Mouse (Mus musculus): ENCODE data around the gene Msi2.

The Msi2 gene

DNA sequence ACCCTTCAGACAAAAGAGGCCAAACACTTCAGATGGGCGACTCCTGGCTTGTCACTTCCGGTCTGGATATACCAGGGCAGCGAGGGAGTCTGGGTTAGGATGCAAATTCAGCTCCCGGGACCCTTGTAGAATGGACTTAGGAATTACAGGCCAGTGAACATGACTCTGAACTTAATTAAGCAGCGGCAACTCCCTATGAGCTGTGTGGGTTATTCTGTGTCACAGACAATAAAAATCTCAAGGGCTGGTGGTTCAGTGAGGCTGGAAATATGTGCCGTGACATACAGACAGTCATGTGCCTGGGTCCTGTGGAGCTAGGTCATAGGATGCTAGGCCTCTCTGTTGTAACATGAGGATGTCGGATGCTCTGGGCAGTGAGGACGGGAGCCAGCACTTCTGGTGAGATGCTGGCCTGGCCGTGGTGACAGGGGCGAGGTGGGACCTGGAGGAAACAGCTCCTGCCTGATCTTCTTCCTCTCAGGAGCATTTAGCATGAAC lies 261.0 kb downstream of the Msi2 start:
- in situ Hi-C loops (cut with MboI, MseI): no loop called here

DNA sequence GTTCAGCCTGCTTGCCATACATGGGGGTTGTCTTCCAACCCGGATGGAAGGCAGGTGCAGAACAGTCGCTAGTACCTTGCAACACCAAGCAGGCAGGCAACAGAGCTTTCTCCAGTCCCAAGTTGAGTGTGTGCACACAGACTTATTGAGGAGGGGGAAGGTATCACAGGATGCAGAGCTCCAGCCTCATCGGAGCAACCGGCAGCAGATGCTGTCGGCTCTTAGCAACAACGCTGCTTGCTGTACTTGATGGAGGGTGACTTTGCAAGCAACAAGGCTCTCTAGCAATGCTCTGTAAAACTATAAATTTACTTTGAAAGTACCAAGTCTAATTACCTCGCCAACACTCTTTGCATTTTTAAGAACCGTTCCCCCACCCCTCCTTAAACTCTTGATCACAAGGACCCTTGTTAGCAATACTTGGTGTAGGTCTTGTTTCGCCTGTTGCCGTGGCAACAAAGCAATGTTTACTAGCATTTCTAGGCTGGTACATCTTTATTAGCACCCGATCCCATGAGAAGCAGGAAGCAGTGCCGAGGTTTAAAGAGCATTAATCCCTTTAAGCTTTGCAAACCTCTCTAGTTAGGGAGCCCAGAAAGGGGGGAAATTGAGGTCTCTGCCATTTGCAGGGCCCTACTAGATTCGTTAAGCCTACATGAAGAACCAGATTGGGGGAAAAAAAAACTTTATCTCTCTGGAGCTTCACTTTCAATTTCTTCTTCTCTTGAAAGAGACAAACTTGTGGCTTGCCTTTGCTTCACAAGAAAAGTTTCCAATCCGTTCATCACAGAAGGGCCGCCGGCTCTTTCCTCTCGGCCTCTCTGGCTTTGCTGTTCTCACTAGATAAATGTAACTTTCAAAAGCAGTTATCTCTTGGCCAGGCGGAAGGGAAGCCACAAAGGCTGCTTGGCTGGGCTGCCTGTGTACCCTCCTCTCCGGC lies 263.2 kb downstream of the Msi2 start:
- in situ Hi-C loops (cut with MboI, MseI): no loop called here

DNA sequence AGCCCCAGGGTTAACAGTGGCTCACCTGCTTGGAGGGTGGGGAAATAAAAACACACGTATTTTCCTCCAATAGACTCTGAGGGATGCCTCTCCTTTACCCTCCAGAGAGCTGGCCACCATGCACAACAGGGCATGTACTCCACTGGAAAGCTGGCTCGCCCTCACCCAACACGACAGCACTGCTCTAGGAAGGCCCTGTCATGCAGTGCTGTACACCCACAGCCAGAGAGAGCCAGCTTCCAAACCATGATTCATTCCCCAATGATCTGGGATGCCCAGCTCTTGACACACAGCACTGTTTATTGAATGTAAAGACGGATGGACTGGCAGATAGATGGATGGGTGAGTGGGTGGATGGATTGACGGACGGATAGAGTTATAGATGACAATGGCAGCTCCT lies 269.1 kb downstream of the Msi2 start:
- in situ Hi-C loops (cut with MboI, MseI): no loop called here

DNA sequence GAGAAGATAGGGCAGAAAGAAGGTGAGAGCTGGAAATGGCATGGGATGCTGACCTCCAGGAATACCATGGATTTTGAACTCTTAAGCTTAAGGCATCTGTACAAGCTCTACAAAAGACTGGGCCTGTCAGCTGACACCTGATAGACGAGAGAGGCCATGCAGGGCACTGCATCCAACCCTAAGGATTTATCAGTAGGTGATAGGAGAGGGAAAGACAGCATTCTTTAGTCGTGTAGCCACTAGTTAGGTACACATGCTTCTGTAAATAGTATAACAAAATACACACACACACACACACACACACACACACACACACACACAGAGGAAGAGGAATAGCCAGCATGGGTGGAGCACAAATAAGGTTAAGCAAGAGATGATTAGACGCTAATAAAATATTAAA lies 269.7 kb downstream of the Msi2 start:
- in situ Hi-C loops (cut with MboI, MseI): no loop called here

DNA sequence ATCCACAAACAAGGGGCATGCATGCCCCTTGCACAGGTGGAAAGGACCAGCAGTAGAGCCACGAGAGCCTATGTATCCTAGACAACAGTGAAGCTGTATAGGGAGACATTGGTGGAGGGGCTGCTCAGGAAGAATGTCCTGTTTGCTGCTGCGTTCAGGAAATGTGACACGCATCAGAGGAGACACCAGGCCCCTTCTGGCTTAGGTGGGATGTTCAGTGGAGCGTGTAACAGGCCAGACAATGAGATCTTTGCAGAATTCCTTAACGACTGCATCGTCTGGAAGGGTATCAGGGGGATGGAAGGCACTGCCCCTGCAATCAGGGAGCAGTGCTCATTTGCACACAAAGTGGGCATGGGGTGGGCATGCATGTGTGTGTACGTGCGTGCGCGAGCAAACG lies 271.0 kb downstream of the Msi2 start:
- in situ Hi-C loops (cut with MboI, MseI): no loop called here

DNA sequence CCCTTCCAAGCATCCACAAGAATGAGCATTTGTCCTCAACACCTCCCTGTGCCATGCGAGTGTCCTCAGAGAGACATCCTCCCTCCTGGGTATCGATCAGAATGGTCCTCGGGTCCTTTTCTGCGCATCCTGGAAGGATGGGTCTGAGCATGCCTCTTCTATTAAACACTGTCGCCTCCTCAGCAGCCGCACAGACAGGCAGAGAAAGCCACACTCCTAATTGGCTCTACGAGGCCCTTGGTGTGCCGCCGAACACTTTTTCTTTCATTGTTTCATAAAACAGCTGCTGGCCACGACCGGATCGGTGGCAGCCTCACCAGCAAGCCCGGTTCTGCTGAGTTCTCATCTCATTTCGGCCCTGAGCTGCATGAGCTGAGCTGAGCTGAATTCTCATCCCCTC lies 274.4 kb downstream of the Msi2 start:
- in situ Hi-C loops (cut with MboI, MseI): no loop called here

DNA sequence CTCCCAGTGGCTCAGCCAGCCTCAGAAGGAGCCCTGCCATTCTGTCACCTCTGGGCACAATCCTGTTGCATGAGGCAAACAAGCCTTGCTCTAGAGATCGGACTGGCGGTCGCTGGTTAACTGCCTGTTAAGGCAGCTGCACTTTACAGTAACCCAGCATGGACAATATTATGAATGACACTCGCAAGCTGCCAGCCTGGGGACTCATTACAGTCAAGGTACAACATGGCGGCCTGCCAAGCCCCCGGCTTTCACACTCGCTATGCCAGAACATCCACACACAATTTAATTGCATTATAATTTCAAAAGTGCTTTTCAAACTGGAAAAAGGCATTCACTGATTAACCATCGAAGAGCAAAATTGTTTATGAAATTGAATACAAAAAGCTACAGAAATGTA lies 275.0 kb downstream of the Msi2 start:
- in situ Hi-C loops (cut with MboI, MseI): no loop called here

DNA sequence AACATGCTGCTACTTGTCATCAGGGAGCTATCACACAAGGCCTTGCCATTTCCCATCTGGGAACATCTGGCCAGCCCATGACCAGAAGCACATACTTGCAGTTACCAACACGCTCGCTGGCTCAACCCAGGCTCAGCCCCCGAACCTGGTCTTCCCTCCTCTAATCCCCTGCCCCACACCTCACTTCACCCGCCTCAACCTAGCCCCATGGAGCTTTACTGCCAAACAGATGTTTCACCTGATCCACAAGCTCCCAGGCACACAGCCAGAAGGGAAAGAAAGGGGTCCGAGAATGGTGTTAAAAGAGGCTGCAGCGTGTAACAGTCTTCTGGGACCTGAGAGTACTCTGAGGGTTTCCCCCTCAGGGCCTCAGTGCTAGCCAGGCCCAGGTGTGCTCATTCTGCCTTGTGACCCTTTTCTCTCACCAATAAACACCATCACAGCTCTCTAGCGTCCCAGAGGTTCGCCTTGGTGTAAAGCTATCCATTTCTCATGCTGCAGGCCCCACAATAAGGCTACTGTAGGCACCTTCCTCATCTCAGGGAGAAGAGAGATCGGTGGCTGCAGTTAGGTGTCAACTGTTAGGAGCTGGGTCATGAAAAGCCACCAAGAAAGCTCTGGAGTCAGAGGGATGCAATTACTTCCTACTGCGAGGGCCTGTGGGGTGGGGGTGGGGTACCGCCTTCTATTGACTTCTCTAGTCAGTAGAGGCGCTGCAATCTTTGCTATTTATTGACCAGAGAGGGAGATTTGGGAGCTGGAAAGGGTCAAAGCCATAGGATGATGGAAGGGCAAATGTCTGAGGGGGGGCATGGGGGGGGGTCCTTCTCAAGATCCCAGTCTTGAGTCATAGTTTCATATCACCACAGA lies 276.2 kb downstream of the Msi2 start:
- in situ Hi-C loops (cut with MboI, MseI): no loop called here

DNA sequence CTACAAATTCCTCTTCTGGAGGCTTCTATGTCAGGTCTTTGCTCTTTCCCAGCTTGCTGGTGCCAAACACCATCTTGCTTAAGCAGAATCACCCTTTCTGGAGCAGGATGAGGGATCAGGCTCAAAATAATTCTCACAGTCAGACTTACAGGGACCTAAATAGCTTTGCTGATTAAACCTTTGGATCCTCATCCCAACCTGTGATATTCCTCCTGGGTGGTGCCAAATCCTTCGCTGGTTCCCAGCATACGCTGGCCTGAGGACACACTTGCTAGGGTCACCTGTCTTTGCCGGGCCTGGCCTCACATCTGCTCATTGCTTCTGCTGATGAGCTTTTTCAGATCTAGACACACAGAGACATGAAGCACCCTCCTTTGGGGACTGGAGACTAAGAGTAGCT lies 279.7 kb downstream of the Msi2 start:
- in situ Hi-C loops (cut with MboI, MseI): no loop called here

DNA sequence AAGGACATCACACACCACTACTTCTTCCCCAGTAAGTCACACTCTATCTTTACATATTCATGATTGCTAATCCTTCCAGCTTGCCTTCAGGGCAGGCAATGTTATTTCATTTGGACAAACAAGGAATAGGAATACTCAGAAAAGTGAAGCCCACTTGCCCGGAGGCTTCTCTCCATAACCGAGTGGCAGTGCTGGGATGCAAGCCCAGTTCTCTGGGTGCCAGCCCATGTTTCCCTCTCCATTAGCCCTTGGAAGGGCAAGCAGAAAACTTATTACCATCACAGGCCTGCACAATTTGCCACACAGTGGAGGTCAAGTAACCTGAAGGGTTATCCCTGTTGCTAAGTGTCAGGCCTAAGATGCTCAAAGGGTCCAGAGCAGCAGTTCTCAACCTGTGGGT lies 281.7 kb downstream of the Msi2 start:
- in situ Hi-C loops (cut with MboI, MseI): no loop called here

DNA sequence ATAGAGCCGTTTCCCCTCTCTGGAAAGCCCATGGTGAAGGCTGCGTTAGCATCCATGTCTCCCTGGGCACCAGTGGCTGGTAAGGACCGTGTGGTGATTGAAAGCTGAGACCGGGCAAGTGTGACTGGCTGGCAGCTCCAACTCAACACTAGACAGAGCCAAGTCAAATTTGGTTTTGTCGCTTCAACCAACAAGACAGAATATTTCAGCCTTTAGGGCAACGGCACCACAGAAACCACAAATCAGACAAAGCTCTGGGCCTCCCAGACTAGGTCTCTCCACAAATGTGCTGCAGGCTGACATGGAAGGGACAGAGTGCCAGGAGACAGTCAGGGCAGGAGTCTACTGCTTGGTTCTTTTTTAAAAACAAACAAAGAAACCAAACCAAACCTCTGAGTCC lies 282.8 kb downstream of the Msi2 start:
- in situ Hi-C loops (cut with MboI, MseI): no loop called here

DNA sequence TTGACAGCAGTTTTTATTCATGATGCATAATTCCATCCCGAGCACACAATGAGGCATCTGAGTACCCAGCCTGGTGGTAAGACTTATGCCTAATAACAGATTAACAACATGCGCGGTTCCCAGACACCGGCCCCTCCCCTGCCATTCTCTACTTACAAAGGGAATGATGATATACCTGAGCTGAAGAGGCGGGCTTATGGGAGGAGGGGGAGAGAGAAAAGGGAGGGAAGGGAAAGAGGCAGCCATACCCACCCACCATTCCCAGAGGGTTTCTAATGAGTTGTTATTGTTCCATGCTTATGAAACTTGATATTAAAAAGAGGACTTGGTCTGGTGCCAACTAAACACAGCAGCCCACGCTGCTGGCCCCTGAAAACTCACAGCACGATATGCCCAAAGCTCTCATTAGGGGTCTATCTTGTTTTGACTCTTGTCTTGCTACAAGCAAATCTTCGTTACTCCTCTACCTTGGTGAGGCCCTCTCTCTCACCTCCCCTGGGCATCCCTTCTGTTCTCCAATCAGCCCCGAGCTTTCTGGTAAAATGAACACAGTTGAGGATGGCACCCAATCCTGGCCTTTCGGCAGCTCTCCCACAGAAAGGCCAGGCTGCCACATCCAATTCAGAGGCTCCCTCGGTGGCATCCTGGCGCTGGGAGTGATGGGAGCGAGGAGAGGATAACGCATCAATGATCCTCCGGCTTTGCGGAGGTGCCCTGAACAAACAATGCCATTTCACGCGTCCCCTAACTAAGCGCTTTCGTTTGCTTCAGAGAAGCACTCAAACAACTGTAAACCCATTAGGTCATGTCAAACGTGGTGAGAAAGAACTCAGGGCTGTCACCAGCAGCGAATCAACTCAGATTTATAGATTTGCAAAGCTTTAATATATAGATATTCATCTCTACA lies 286.7 kb downstream of the Msi2 start:
- in situ Hi-C loops (cut with MboI, MseI): no loop called here

DNA sequence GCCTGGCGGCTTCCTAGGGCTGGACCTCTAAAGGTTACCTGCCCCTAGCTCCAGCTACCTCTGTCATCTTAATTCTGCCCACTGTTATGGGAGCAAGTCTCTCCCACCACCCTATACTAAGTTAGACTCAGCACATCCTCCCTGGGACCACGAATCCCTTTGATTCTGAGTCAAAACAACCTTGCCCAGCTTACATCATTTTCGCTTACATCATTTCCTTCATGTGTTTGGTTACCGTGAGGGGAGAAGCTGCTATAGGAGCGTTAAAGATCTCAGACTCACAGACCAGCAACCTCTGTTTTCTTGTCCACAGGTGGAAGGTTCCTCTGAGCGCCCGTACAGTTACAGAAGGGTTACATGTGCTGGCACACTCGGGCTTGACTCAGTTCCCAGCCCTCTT lies 288.0 kb downstream of the Msi2 start:
- in situ Hi-C loops (cut with MboI, MseI): no loop called here

DNA sequence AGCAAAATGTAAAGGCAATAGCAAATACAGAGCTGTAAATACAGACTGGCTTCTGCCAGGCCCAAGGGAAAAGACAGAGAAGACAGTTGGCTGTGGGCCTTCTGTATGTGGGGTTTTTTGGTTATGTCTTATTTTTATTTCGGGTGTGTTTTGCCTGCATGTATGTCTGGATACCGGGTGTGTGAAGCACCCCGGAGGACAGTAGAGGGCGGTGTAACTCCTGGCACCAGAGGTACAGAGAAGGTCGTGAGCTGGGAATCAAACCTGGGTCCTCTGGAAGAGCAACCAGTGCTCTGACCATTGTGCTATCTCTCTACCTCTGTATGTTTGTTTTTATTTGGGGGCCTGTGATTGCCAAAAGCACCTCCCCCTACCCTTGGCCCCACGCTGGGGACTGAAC lies 288.6 kb downstream of the Msi2 start:
- in situ Hi-C loops (cut with MboI, MseI): no loop called here

DNA sequence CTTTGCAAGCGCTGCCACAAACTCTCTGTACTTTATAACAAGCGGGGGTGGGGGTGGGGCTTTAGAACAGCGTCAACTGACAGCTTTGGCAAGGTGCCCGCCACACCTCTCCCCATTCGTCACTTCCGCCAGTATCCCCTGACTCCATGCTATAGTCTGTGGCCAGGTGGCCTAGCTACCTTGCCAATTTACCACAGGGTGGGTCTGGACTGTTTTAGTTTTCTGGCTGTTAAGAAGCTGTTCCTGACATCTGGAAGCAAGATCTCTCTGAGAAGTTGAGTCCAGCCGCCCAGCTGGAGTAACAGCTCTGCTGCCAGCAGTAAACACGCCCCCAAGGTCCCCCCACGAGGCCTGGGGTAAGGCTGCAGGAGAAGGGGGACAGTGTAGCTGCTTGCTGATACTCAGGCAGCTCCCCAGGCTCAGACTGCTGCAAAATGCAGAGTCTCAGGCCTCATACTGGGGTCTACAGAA lies 292.6 kb downstream of the Msi2 start:
- in situ Hi-C loops (cut with MboI, MseI): no loop called here

DNA sequence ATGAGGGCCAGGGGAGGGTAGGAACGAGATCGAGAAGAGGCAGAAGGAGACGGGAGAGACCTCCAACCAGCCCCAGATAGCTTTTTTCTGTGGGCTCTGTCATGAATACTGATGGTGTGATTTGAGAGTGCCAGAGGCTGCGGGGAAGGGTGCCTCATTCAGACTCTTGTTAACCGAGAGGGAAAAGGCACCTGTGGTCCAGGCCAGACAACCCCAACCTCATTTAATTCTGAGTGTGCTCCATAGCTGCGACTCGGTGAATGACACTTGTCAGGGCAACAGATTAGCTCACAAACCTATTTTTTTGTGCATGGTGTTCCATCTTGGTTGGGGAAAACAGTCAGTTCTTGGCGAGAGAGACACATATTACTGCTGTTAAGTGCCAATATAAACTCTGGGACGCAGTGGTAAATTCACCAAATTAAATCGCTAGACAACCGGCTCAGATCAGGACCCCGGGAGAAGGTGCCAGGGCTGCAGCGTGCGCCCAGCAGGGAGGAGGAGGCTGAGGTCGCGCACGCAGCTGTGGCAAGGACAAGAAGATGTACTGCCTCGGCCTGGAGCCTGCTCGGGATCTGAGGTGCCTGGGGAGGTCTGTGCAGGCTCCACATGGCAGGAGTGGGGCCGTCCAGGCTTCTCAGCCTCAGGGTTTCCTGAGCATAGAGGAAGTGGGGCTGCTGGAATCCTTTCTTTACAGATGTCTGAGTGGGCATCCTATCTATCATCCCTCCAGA lies 294.1 kb downstream of the Msi2 start:
- in situ Hi-C loops (cut with MboI, MseI): no loop called here

DNA sequence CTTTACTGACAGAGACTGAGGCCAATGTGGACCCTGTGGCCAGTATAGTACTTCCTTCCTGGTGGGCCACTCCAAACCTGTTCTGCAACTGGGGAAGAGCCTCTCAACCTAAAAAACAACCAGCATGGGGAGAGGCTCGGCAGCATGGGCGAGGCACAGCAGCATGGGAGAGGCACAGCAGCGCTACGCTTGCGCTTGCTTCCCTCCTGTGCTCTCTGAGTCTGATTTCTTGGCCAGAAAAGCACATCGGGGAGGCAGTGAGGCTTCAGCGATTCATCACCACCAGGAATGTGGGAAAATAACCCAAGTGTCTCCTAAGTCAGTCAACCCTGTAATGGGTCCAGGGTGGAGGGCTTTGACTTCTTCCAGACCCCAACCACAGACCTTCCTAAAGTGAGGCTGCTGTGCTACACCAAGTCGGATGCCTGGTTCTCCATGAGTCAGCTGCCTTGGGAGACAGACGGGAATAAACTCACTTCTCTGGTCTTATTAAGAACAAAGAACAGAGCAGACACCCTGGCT lies 297.2 kb downstream of the Msi2 start:
- in situ Hi-C loops (cut with MboI, MseI): no loop called here

DNA sequence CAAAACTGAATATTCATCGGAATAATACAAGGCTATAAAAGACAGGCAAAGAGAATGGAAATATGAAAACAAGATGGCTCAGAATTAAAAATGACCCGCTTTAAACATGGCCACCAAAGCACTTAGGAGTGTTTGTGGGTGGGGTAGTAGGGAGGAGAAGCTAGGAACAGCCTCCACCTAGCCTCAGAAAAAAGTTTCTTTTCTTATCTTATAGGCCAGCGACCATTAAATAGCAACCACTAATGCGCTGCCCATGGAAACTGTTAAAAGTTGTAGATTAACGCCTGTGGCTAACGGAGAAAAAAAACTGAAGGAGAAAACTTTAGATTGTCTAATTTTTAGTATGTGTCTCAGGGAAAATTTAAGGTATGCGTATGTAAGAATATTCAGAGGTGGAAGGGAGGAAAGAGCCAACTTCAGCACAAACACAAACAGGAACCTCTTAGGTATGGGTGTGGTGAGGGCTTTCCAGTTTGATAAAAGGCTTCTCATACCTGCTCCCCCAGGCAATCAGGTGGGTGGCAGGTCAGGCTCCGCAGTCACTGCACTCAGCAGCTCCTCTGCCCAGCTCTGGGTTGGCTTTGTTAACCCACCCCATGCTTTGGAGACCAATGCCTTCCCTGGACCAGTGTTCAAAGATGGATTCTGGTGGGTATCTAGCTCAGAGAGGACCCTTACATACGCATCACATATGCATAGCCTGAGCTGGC lies 298.5 kb downstream of the Msi2 start:
- in situ Hi-C loops (cut with MboI, MseI): no loop called here

DNA sequence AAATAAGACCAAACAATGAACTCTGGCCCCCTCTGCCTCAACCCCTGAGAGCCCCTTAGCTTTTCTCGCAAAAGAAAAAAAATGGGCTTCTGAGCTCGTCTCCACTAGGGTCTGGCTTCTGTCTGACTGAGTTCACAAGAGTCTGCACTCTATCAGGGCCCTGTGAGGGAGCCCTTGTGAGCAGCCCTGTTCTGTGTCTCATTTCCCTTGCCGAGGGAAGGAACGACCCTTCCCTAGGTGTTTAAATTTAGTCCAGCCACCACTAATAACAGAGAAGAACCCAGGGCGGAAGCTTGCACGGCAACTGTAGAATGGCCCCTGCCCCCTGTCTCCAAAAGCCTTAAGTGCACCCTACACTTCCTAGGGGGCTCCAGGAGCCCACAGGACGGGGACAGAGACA lies 299.2 kb downstream of the Msi2 start:
- in situ Hi-C loops (cut with MboI, MseI): no loop called here
